Mouse (Mus musculus) bone marrow macrophage, adult 2 months (primary cell): ENCODE data around the gene P3h2.

Source experiments
- CTCF ChIP-seq: IDR thresholded peaks from 2 replicates; pipeline ENCODE4 v1.5.1; 2012; ENCODE audit warnings: low read depth, mild to moderate bottlenecking, low read length, moderate library complexity
- POLR2A ChIP-seq: IDR thresholded peaks from 2 replicates; pipeline ENCODE4 v1.6.1; 2012; ENCODE audit warnings: mild to moderate bottlenecking, low read depth, low read length, borderline replicate concordance

- no peak for TF ChIP-seq CTCF
- TF ChIP-seq POLR2A: no peak
These were observed 25.5 kb upstream of the P3h2 start for GRCm38 (mm10) chr16:26131126-26131525.
